Mouse (Mus musculus) granulocyte monocyte progenitor cell, adult 5-6 weeks (primary cell): ENCODE measurements at regions not wholly inside any gene's neighbourhood (a gene's known extent, or its start where the extent isn't known, plus 50 kb on each side); places are given as distances from the start of the nearest gene placed in this dataset.

Experiments used
- ATAC-seq: replicated peaks from 2 replicates; pipeline ENCODE4 v1.8.0; 2016; ENCODE audit warnings: mild to moderate bottlenecking, moderate TSS enrichment, inconsistent platforms; ENCODE audit not compliant: poor library complexity, severe bottlenecking

DNA sequence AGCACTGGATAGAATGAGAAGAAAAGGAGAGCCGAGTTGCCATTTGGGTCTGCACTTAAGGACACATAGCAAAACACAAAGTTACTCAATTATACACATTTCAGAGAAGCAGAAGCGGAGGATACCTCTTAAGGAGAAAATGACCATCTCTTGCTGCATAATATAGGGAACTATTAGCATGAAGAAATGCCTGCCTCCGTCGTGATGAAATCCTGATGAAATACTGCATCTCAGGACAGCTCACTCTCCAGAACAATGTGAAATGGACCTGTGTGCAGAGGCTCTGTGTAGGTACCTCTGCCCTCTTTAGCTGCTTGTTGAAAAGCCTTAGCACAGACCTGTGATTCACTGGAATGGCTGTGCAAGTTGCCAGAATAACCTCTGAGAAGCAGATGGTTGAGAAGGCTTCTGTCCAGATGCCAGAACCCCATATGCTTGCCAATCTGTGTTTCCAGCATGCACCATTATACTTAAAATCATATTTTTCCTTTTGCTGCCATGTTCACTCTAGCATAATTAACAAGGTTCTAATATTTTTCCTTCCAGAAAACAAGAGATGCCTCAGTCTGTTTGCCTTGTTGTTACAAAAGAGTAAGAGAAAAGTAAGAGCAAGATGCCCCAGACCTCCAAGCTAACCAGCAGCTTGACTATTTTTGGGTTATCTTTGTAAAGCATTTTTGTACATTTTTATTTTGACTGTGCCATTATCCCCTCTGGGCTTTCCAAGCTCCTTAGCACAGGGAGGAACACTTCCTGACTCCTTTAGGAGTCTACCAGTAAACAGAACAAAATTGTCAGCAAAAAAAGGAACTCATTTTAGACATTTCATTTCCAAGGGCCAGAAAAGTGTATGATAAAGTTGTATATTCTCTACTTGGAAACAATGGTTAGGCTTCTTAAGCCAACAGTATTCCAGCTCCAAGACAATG is 259.0 kb downstream of the 1190002N15Rik start:
- ATAC-seq, result no peak

DNA sequence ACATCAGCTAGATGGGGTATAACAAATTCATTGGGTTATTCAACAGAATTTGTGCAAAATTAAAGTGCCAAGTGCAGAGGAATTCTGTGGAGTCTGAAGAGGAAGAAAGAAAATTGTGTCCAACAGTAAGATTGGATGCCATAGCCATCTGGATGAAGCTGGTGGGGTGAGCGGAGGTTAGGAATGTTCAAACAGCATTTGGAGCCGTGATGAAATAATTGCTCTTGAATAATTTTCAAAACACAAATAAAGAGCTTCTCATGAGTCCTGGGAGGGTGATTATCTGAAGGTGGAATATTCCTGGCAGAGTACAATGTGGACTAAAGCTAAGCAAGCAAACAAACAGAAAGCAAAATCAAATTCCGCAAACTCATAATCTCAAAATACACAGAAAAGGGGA is 260.8 kb downstream of the 1190002N15Rik start:
- ATAC-seq, result no peak

DNA sequence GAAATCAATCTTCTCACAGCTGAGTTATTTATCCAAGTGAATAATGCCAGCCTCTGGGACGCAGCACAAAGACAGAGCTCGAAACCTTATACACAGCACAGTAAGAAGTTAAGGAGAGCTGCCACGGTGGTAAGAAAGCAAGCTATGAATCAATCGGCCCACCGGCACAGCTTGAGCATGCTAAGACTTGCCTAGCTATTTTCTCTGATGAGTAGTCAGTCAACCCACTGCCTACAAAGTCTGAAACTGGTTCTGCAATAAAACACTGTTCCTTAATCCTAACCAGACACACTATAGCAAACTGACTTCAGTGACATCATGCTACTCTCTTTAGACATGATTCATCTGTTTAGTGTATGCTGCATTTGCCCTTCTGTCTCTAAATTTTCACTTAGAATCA is 268.7 kb downstream of the 1190002N15Rik start:
- no peak for ATAC-seq

GRCm38 (mm10) chr9:94267243-94267642 is 270.6 kb downstream of the 1190002N15Rik start:
- no peak for ATAC-seq

DNA sequence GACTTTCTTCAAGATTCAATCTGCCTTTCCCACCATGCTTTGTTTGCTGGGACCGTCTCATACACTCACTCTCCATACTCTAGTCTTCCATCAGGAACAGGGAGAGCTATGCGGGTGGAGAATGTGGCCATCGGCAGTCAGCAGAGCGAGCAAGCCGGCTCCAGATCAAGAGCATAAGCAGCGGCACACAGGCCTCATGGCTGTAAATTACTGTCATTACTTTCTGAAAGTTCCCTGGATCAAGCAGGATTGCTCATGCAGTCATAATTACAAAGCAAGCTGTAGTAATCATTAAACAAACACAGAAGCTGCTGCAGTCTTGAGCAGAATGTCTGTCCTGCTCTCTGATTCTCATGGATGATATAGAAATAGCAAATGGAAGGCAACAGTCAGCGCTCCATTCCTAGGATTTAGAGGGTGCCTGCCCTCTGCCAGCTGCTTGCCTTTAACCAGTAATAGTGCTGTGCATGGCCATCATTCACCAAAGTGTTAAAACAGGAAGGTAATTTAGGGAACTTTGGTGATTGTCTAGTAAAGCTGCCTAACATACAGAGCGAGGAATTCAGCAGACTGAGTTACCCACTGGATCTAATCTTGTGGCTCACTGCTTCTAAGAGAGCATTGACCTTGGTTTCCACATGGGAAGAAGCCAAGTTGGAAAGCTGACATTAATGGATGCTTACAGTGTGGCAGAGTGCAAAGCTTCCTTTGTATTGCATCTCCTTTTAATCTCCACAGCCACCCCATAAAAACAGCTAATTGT is 298.2 kb downstream of the 1190002N15Rik start:
- ATAC-seq, result no peak

GRCm38 (mm10) chr9:94238565-94238964 is 299.3 kb downstream of the 1190002N15Rik start:
- no peak for ATAC-seq

- ATAC-seq, result no peak
Measured at GRCm38 (mm10) chr9:94229537-94229936, 308.3 kb downstream of the 1190002N15Rik start.

GRCm38 (mm10) chr9:94219116-94219515 is 318.8 kb downstream of the 1190002N15Rik start:
- ATAC-seq, result no peak

- ATAC-seq, result no peak
Measured at GRCm38 (mm10) chr9:94216414-94217279, 321.2 kb downstream of the 1190002N15Rik start.

DNA sequence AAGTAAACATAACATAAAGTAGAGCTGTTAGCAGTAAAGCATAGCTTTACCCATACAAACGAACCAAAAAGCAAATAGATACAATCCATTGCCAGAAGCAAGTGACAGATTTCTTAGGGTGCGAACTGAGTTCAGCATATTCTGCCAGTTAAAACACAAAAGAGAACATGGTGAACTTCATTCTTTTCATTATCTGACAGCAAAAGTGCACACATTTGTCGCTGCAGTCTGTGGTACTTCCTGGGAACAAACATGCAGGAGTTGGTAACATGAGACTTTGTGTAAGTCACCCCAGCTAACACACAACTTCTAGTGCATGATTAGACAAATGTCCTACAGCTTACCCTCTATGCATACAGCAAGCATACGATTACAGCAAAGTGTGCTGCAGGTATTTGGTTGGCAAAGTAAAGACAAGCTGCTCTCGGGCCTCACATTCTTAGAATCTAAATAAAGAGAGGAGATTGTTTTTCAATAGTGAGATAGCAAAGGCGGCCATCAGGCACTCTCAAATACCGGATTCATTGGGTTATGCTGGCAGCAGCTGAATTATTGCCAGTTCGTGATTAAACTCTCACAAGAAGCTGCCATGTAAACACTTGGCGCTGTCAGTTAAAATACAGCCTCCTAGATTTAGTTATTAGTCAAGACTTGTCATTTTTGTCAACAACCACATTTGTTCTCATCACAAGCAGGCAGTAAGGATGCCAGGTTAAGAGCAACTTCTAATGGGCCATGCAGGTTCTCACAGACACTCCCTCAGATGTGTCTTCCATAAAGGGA is 327.2 kb downstream of the 1190002N15Rik start:
- no peak for ATAC-seq

- no peak for ATAC-seq
Measured at GRCm38 (mm10) chr9:94208987-94209386, 328.9 kb downstream of the 1190002N15Rik start.

- ATAC-seq, result no peak
Measured at GRCm38 (mm10) chr9:94200892-94201291, 337.0 kb downstream of the 1190002N15Rik start.

DNA sequence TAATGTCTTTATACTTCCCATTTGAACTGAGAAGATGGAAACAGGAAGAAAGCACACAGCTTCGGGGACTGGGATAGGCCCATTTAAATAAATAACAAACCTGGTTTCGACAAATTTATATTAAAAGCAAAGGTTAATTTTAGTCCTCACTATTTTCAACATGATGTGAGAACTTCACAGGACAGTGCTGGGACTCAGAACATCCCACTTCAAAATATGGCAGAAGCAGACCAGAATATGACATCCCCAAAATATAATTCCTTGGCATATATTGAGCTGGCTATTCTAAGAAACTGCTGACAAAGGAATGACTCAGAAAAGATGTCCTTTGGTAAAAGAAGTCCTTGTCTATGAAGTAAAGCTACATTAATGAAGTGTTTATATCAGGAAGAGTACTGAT is 338.0 kb downstream of the 1190002N15Rik start:
- no peak for ATAC-seq

GRCm38 (mm10) chr9:94191083-94191482 is 346.8 kb downstream of the 1190002N15Rik start:
- no peak for ATAC-seq

- ATAC-seq, result no peak
Measured at GRCm38 (mm10) chr9:94189872-94190800, 347.7 kb downstream of the 1190002N15Rik start.

GRCm38 (mm10) chr9:94188124-94188523 is 349.8 kb downstream of the 1190002N15Rik start:
- no peak for ATAC-seq

DNA sequence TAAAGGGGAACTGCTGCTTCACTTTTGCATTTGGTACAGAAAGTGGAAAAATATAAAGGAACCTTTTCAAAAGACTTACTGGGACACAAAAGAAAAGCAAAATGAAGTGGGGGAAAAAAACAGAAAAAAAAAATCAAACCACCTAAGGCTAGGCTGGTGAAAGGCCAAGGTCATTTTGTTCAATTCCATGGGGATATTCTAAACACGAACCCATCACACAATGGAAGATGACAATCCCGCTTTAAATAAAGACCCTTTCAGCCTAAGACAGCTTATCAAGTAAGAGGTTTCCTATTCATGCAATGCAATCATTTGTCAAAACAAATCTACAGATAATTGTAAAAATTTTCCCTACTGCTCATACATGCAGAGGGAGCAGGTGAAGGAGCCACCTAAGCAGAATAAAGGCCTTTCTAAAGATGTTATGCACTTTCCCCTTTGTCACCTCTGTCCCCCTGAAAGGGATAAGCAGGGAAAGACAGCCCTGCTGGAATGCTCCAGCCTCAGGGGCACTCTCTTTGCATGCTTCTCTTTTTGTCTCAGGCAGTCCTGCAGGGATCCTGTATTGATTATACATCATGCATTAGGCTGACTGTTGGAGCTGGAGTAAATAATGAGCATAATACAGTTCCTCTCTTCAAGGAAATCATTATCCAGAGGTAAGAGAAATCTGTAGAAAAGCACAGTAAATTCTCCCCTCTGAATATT is 367.8 kb downstream of the 1190002N15Rik start:
- ATAC-seq, result no peak

GRCm38 (mm10) chr9:94163671-94164070 is 374.2 kb downstream of the 1190002N15Rik start:
- ATAC-seq, result no peak
